Mouse (Mus musculus) hindbrain, embryonic 11.5 days (tissue): ENCODE results near the gene Fat3. TPM values are rescaled to one million over a fixed set of nuclear protein-coding genes. Genes with fewer than 3 reads are reported as not detected.

ENCODE experiments used
- ATAC-seq: fragments of 200-750 bp; cut with Nextera tagmentation; 2 replicates; pipeline ENCODE4 v1.8.0; 2017; ENCODE audit warnings: mild to moderate bottlenecking, moderate TSS enrichment, moderate library complexity; ENCODE audit not compliant: low FRiP score
- DNase-seq: peaks from one replicate; pipeline ENCODE4 v3.0.0-alpha.2; 2015; ENCODE audit warnings: low spot score
- H3K27ac ChIP-seq: fragments of 300-500 bp; sonication (generic); 2 replicates; pipeline ENCODE4 v1.5.1; 2014; ENCODE audit warnings: mild to moderate bottlenecking, low read depth, low read length
- H3K27me3 ChIP-seq: fragments of 300-500 bp; sonication (generic); 2 replicates; pipeline ENCODE4 v1.6.1; 2014; ENCODE audit warnings: mild to moderate bottlenecking, low read length, moderate library complexity, mixed read lengths; ENCODE audit not compliant: control insufficient read depth, insufficient read depth
- H3K36me3 ChIP-seq: fragments of 300-500 bp; sonication (generic); 2 replicates; pipeline ENCODE4 v1.6.1; 2014; ENCODE audit warnings: mild to moderate bottlenecking, low read length, moderate library complexity, mixed read lengths; ENCODE audit not compliant: control insufficient read depth, insufficient read depth
- H3K4me1 ChIP-seq: fragments of 300-500 bp; sonication (generic); replicated peaks from 2 replicates; pipeline ENCODE4 v1.6.1; 2014; ENCODE audit warnings: low read length, mixed read lengths; ENCODE audit not compliant: control insufficient read depth, insufficient read depth
- H3K4me2 ChIP-seq: fragments of 300-500 bp; sonication (generic); replicated peaks from 2 replicates; pipeline ENCODE4 v1.6.1; 2014; ENCODE audit warnings: mild to moderate bottlenecking, low read depth, low read length
- H3K4me3 ChIP-seq: fragments of 300-500 bp; sonication (generic); 2 replicates; pipeline ENCODE4 v1.5.1; 2014; ENCODE audit warnings: low read depth, low read length
- H3K9ac ChIP-seq: fragments of 300-500 bp; sonication (generic); 2 replicates; pipeline ENCODE4 v1.6.1; 2014; ENCODE audit warnings: low read depth, low read length
- H3K9me3 ChIP-seq: fragments of 300-500 bp; sonication (generic); 2 replicates; pipeline ENCODE4 v1.6.1; 2016; ENCODE audit warnings: low read length; ENCODE audit not compliant: control insufficient read depth
- WGBS: fragments of 180-500 bp; shearing (Covaris S2); extraction: QIAGEN DNeasy Blood & Tissue Kit; methylation state at CpG from one replicate; pipeline ENCODE4 v1.1.7; 2014; 5-methylcytosine and 5-hydroxymethylcytosine counted together
- polyA plus RNA-seq: library from polyadenylated mRNA; unstranded; fragments of >200 nt; fragmentation: Nextera tagmentation; extraction: Ambion mirVana; gene quantifications from 2 replicates; pipeline ENCODE4 v1.2.1, GENCODE M21; 2014

The Fat3 gene
- polyA plus RNA-seq, 1 experiment from 2014 or later = 15.5 TPM

DNA sequence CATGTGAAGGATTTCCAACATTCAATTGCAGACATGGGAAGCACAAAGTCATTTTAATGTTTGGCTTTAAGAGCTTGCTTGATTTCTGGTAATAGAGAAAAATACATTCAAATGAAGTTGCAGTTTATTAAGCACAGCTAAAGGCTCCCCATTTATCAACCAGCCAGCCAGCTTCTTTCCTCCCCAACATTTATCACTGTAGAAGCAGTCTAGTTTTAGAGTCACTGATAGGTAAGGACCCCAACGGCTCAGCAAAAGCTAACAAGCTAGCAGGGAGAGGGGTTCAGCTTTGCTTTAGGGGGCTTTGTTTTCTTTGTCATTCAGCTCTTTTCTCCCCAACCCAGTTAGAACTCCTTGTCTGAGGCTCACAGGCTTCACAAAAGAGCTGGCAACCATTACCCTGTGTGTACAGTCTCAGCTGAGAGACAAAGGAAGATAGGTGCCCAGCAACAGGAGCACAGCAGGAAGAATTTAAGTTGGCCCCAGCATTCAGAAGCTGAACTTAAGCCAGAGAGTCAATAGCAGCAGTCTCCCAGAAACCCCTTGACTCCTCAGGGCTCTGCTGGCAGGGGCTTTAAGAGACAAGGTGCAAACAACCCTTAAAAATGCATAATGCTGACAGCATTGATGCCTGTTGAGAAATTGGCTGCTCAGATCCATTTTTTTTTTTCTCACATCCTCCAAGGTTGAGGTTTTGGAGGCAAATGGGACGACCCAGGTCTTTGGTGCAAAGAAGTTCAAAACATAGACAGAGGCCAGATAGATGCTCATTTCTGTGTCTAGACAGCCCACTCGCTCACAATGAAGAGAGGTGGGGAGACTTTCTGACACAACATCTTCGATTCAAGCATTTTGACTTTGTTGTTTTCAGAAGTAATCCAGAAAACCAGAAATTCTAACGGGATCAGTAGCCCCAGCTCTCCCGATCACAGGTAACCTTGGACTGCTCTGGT, 102.1 kb downstream of the Fat3 start:
- ATAC-seq (peak; percentile 90), DNase-seq (peak; percentile 68)
- Histone ChIP-seq H3K4me1 (peaks cover 2% of the 10 kb centered on the region; the same call in 1 of the 2 replicates), H3K9ac (no peak overlapping the region), H3K27ac (peak overlapping the region; percentile 38), H3K36me3 (no peaks in the 10 kb centered on the region), H3K4me2 (no peak overlapping the region), H3K9me3 (no peaks in the 10 kb centered on the region), H3K27me3 (no peaks in the 10 kb centered on the region), H3K4me3 (no peak overlapping the region)
- 33% methylated on average over 6 of the region's 6 CpGs for WGBS

DNA sequence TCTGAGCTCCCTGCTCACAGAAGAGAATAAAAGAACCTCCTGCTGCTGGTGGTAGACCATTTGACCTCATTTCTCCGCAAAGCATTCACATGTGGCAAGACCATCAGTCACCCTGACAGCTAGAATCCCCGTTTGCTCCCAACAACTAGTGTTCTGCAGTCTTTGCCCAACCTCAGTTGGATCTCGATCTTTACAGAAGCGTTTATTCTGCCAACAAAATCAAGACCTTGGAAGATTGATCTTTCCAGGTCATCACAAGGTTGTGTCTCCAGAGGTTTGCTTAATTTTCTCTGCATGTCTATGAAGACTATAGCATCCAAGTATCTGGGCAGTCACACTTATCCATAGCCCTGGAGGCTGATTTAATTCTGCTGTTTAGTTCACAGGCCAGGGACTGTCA, 111.9 kb downstream of the Fat3 start:
- Histone ChIP-seq H3K27me3 (no peaks in the 10 kb centered on the region), H3K4me1 (no peaks in the 10 kb centered on the region; the same call in 1 of the 2 replicates), H3K27ac (no peak overlapping the region), H3K4me2 (no peak overlapping the region), H3K4me3 (no peak overlapping the region), H3K9me3 (no peaks in the 10 kb centered on the region), H3K9ac (no peak overlapping the region), H3K36me3 (no peaks in the 10 kb centered on the region)
- WGBS = 16% methylated on average over 4 of the region's 4 CpGs
- DNase-seq = peak; percentile 46
- ATAC-seq = peak; percentile 49; the same call in 1 of the 2 replicates

- no peak for ATAC-seq
- Histone ChIP-seq H3K4me2 (no peak overlapping the region), H3K9ac (no peak overlapping the region), H3K9me3 (no peaks in the 10 kb centered on the region), H3K27ac (no peak overlapping the region), H3K27me3 (no peaks in the 10 kb centered on the region), H3K4me1 (no peaks in the 10 kb centered on the region; the same call in 1 of the 2 replicates), H3K4me3 (no peak overlapping the region), H3K36me3 (no peaks in the 10 kb centered on the region)
- DNase-seq = no peak
These were observed 113.6 kb downstream of the Fat3 start for GRCm38 (mm10) chr9:16387527-16387926.

GRCm38 (mm10) chr9:16363713-16364112, 137.4 kb downstream of the Fat3 start:
- ATAC-seq (no peak), DNase-seq (no peak)
- WGBS = 84% methylated on average over 3 of the region's 3 CpGs
- Histone ChIP-seq H3K27me3 (no peaks in the 10 kb centered on the region), H3K9ac (no peak overlapping the region), H3K36me3 (no peaks in the 10 kb centered on the region), H3K4me2 (no peak overlapping the region), H3K27ac (no peak overlapping the region), H3K4me1 (no peaks in the 10 kb centered on the region), H3K9me3 (no peaks in the 10 kb centered on the region), H3K4me3 (no peak overlapping the region)

DNA sequence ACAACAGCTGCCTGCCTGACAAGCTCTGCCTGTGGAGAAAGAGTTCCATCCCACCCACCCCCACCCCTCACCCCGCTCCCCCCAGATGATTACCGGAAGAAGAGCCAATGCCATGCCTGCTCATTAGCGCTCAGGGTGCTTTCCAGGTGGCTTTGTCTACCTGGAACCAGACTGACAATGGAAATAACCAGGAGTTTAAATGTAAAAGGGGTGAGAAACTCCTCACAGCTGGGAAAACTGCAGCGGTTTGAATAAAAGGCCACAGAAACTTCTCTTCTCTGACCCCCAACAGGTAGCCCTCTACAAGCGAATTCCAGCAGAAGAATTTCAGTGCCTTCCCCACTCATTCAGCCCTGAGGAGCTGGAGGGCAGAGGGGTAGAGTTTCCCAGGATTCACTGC, 139.3 kb downstream of the Fat3 start:
- no peak for ATAC-seq
- no peak overlapping the region for H3K9ac ChIP-seq
- DNase-seq = no peak
- no peak overlapping the region for H3K4me3 ChIP-seq
- H3K36me3 ChIP-seq = no peaks in the 10 kb centered on the region
- no peak overlapping the region for H3K27ac ChIP-seq
- WGBS = 15% methylated on average over 5 of the region's 5 CpGs
- H3K4me1 ChIP-seq = no peaks in the 10 kb centered on the region
- H3K9me3 ChIP-seq = no peaks in the 10 kb centered on the region
- no peak overlapping the region for H3K4me2 ChIP-seq
- H3K27me3 ChIP-seq = no peaks in the 10 kb centered on the region

DNA sequence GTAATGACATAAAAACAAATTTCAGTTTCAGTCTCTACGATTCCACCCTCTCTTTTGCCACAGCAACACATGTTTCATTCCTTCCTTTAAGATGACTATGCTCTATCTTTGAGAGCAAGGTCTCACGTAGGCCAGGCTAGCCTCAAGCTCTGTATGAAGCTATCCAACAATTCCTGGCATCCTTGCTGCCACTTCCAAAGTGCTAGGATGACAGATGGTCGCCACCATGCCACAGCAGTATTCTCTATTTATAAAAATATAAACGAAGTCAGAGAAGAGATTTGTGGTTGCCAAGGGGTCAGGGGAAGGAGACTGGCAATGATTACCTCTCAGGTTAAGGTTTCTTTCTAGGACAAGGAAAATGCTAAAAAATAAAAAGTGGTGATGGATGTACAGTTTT, 144.4 kb downstream of the Fat3 start:
- H3K4me2 ChIP-seq = no peak overlapping the region
- H3K9me3 ChIP-seq = no peaks in the 10 kb centered on the region
- no peaks in the 10 kb centered on the region for H3K36me3 ChIP-seq
- WGBS = 80% methylated on average over 4 of the region's 4 CpGs
- no peaks in the 10 kb centered on the region for H3K4me1 ChIP-seq
- no peak overlapping the region for H3K4me3 ChIP-seq
- no peak overlapping the region for H3K27ac ChIP-seq
- H3K9ac ChIP-seq = no peak overlapping the region
- ATAC-seq (no peak), DNase-seq (no peak)
- no peaks in the 10 kb centered on the region for H3K27me3 ChIP-seq

DNA sequence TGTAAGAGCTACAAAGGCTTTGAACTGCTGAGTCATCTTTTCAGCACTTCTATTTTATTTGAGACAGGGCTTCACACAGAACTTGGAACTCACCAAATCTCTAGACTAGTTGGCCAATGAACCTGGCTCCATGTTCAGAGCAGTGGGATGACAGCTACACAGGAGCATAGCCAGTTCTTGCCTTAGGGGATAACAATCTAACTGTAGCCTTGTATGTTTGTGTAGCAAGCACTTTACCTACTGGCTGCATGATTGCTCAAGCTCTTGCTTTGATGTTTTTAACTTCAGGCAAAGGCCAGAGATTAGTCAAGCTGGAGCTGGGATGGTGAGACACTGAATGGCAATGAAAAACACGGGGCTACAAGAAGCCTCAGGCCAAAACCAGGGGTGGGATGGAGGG, 146.2 kb downstream of the Fat3 start:
- H3K4me3 ChIP-seq = no peak overlapping the region
- H3K9ac ChIP-seq = no peak overlapping the region
- H3K27me3 ChIP-seq = no peaks in the 10 kb centered on the region
- 34% methylated on average over 1 of the region's 1 CpGs for WGBS
- H3K4me2 ChIP-seq = no peak overlapping the region
- H3K4me1 ChIP-seq = no peaks in the 10 kb centered on the region
- DNase-seq = no peak
- H3K27ac ChIP-seq = no peak overlapping the region
- no peaks in the 10 kb centered on the region for H3K36me3 ChIP-seq
- ATAC-seq = no peak
- H3K9me3 ChIP-seq = no peaks in the 10 kb centered on the region

- no peak overlapping the region for H3K9ac ChIP-seq
- H3K9me3 ChIP-seq = no peaks in the 10 kb centered on the region
- no peaks in the 10 kb centered on the region for H3K4me1 ChIP-seq
- peak overlapping the region; percentile 15; the same call in 1 of the 2 replicates for H3K4me2 ChIP-seq
- no peak overlapping the region for H3K4me3 ChIP-seq
- H3K27me3 ChIP-seq = no peaks in the 10 kb centered on the region
- 13% methylated on average over 4 of the region's 4 CpGs for WGBS
- H3K36me3 ChIP-seq = no peaks in the 10 kb centered on the region
- DNase-seq (peak; percentile 70), ATAC-seq (peak; percentile 87)
- H3K27ac ChIP-seq = 0 out of 2 replicates have a peak overlapping the region, but pooled peaks have one; percentile 11
These were observed 147.9 kb downstream of the Fat3 start for GRCm38 (mm10) chr9:16353049-16353724.
